Mouse (Mus musculus) small intestine, adult 2 months (tissue): ENCODE measurements around the gene Zswim8.

Experiments used
- CTCF ChIP-seq: fragments of 200-500 bp; IDR thresholded peaks from 2 replicates; pipeline ENCODE4 v1.5.1; 2012; ENCODE audit warnings: low read depth, mild to moderate bottlenecking, control low read depth, inconsistent platforms, low read length, moderate library complexity, mixed read lengths; ENCODE audit not compliant: insufficient replicate concordance, insufficient read length; ENCODE audit errors: extremely low read depth
- POLR2A ChIP-seq: fragments of 200-500 bp; IDR thresholded peaks from 2 replicates; pipeline ENCODE4 v1.6.1; 2012; ENCODE audit warnings: low read depth, mild to moderate bottlenecking, control low read depth, inconsistent platforms, low read length, moderate library complexity

- TF ChIP-seq POLR2A = no peak
- no peak for TF ChIP-seq CTCF
These were observed 65.5 kb downstream of the Zswim8 start for GRCm38 (mm10) chr14:20772808-20773207.
